Mouse (Mus musculus) heart, adult 18-20 months (tissue): Measurements from ENCODE around the gene Zgpat. TPM values are rescaled to one million over a fixed set of nuclear protein-coding genes. Genes with fewer than 3 reads are reported as not detected.

Experiments
- DNase-seq, 2 experiments: peaks; one replicate each; pipeline ENCODE4 v3.0.0; 2021 to 2022; ENCODE audit warnings: mixed read lengths in 1 of 2
- total RNA-seq, 2 experiments: library from RNA; stranded (reverse); gene quantifications; 2 replicates each; pipeline ENCODE4 v1.2.3; 2021

Zgpat gene
- total RNA-seq, 2 experiments from 2014 or later, result 15.3 to 18.0 TPM

GRCm38 (mm10) chr2:181384919-181385391 is 20.2 kb downstream of the Zgpat start:
- peak; percentile 79 to 85 for DNase-seq

- peak; percentile 65 to 79 for DNase-seq
Observed at GRCm38 (mm10) chr2:181385885-181386284, 21.2 kb downstream of the Zgpat start.

GRCm38 (mm10) chr2:181386663-181387210 is 22.0 kb downstream of the Zgpat start:
- no peak for DNase-seq

- DNase-seq, result no peak
Observed at GRCm38 (mm10) chr2:181390136-181390870, 25.6 kb downstream of the Zgpat start.

- DNase-seq, result no peak
Observed at GRCm38 (mm10) chr2:181391022-181391421, 26.3 kb downstream of the Zgpat start.

- no peak for DNase-seq
Observed at GRCm38 (mm10) chr2:181391541-181391940, 26.8 kb downstream of the Zgpat start.

- peak; percentile 85 to 93 for DNase-seq
Observed at GRCm38 (mm10) chr2:181392600-181393213, 28.0 kb downstream of the Zgpat start.

- DNase-seq, result no peak
Observed at GRCm38 (mm10) chr2:181394086-181394485, 29.4 kb downstream of the Zgpat start.

- DNase-seq, result no peak
Observed at GRCm38 (mm10) chr2:181397207-181397761, 32.6 kb downstream of the Zgpat start.

GRCm38 (mm10) chr2:181401497-181401896 is 36.8 kb downstream of the Zgpat start:
- DNase-seq, result no peak

GRCm38 (mm10) chr2:181403722-181404121 is 39.0 kb downstream of the Zgpat start:
- no peak for DNase-seq

GRCm38 (mm10) chr2:181409643-181410042 is 44.9 kb downstream of the Zgpat start:
- no peak for DNase-seq

GRCm38 (mm10) chr2:181410760-181411473 is 46.2 kb downstream of the Zgpat start:
- peak; percentile 77 to 81 for DNase-seq

GRCm38 (mm10) chr2:181413141-181413540 is 48.4 kb downstream of the Zgpat start:
- no peak for DNase-seq

- peak; percentile 55 to 73 for DNase-seq
Observed at GRCm38 (mm10) chr2:181415945-181416344, 51.2 kb downstream of the Zgpat start.

- no peak for DNase-seq
Observed at GRCm38 (mm10) chr2:181419359-181419758, 54.6 kb downstream of the Zgpat start.

- no peak for DNase-seq
Observed at GRCm38 (mm10) chr2:181420426-181420825, 55.7 kb downstream of the Zgpat start.

GRCm38 (mm10) chr2:181420903-181421638 is 56.3 kb downstream of the Zgpat start:
- DNase-seq, result no peak

- peak; percentile 19 to 26 for DNase-seq
Observed at GRCm38 (mm10) chr2:181423834-181424233, 59.1 kb downstream of the Zgpat start.
